Comparison of ENCODE assay signal across 8 mouse cellular contexts in genomic region chr2:160730797-160731116, GRCm38 (mm10). TPM values are rescaled to one million over a fixed set of nuclear protein-coding genes. Genes with fewer than 3 reads are reported as not detected.
DNase-seq lines count a peak whose midpoint lies in the region; ATAC-seq and TF ChIP-seq lines count a peak whose summit lies in the region.

No protein-coding gene starts in this region.

- ATAC-seq in lung, embryonic 16.5 days (ENCODE audit: low read depth), result no peak; the same call in 1 of the 2 replicates
- peak; percentile 63; the same call in 1 of the 2 replicates for ATAC-seq in limb, embryonic 11.5 days (ENCODE audit: insufficient number of reproducible peaks, low FRiP score, low TSS enrichment, low read depth)

- H3K9me3 ChIP-seq in lung, embryonic 16.5 days (ENCODE audit: control insufficient read depth, low read length), result no peaks in the 10 kb centered on the region
- H3K9me3 ChIP-seq in limb, embryonic 11.5 days (ENCODE audit: control insufficient read depth, low read length), result no peaks in the 10 kb centered on the region

- no peaks in the 10 kb centered on the region for H3K27me3 ChIP-seq in lung, embryonic 16.5 days (ENCODE audit: control insufficient read depth, insufficient read depth, low read depth, low read length)
- H3K27me3 ChIP-seq in limb, embryonic 11.5 days (ENCODE audit: control insufficient read depth, insufficient read depth, low read length), result no peaks in the 10 kb centered on the region

- TF ChIP-seq CTCF in embryonic fibroblast, embryonic 13.5 days (IDR thresholded peaks at IDR 0.05; ENCODE audit: borderline replicate concordance, insufficient read depth, low read length), result no peak
- TF ChIP-seq CTCF in olfactory bulb, adult 2 months (IDR thresholded peaks at IDR 0.05; ENCODE audit: insufficient read depth, low read depth, low read length), result no peak

- DNase-seq in lung, postnatal 36 days, result no peak
- no peak for DNase-seq in limb, embryonic 11.5 days (ENCODE audit: low spot score)
- DNase-seq in gastrocnemius, postnatal 10 days, result no peak
- DNase-seq in layer of hippocampus, adult 9-11 months, result no peak
- DNase-seq in ovary, postnatal 36 days (ENCODE audit: low spot score), result no peak

- peak overlapping the region; percentile 98 for H3K9ac ChIP-seq in lung, embryonic 16.5 days (ENCODE audit: low read length)
- H3K9ac ChIP-seq in limb, embryonic 11.5 days (ENCODE audit: low read length), result peak overlapping the region; percentile 99

- no peak for TF ChIP-seq POLR2A in embryonic fibroblast, embryonic 13.5 days (IDR thresholded peaks at IDR 0.05; ENCODE audit: low read depth, low read length)
- TF ChIP-seq POLR2A in olfactory bulb, adult 2 months (IDR thresholded peaks at IDR 0.05; ENCODE audit: insufficient read depth, low read depth, low read length), result no peak

- H3K4me1 ChIP-seq in lung, embryonic 16.5 days (replicated peaks; ENCODE audit: control insufficient read depth, insufficient read depth, low read length), result peaks cover 41% of the 10 kb centered on the region
- H3K4me1 ChIP-seq in embryonic fibroblast, embryonic 13.5 days (ENCODE audit: control insufficient read depth, insufficient read depth, low read length), result peaks cover 3% of the 10 kb centered on the region
- peaks cover 21% of the 10 kb centered on the region for H3K4me1 ChIP-seq in limb, embryonic 11.5 days (ENCODE audit: control insufficient read depth, insufficient read depth, low read length)
- H3K4me1 ChIP-seq in olfactory bulb, adult 2 months (ENCODE audit: control insufficient read depth, insufficient read depth, low read length), result peaks cover 35% of the 10 kb centered on the region

- H3K4me3 ChIP-seq in lung, embryonic 16.5 days (ENCODE audit: low read length), result peak overlapping the region; percentile 93
- H3K4me3 ChIP-seq in embryonic fibroblast, embryonic 13.5 days (ENCODE audit: insufficient read depth, low read length), result peak overlapping the region; percentile 46
- peak overlapping the region; percentile 85 for H3K4me3 ChIP-seq in limb, embryonic 11.5 days (ENCODE audit: low read depth, low read length)
- peak overlapping the region; percentile 74 for H3K4me3 ChIP-seq in olfactory bulb, adult 2 months (ENCODE audit: insufficient read depth, low read depth, low read length)

- H3K27ac ChIP-seq in lung, embryonic 16.5 days (ENCODE audit: low read length), result peak overlapping the region; percentile 96; the same call in 1 of the 2 replicates
- no peak overlapping the region for H3K27ac ChIP-seq in embryonic fibroblast, embryonic 13.5 days (ENCODE audit: insufficient read depth, low read length)
- H3K27ac ChIP-seq in limb, embryonic 11.5 days (replicated peaks; ENCODE audit: low read depth, low read length), result no peak overlapping the region
- peak overlapping the region; percentile 40 for H3K27ac ChIP-seq in olfactory bulb, adult 2 months (ENCODE audit: insufficient read depth, low read depth, low read length)

- H3K36me3 ChIP-seq in lung, embryonic 16.5 days (ENCODE audit: control insufficient read depth, insufficient read depth, low read length), result no peaks in the 10 kb centered on the region; the same call in 1 of the 2 replicates
- H3K36me3 ChIP-seq in limb, embryonic 11.5 days (ENCODE audit: control insufficient read depth, insufficient read depth, low read length), result peaks cover 1% of the 10 kb centered on the region; the same call in 1 of the 2 replicates

- 6% methylated on average over 19 of the region's 19 CpGs for WGBS in lung, embryonic 16.5 days
- 5% methylated on average over 19 of the region's 19 CpGs for WGBS in limb, embryonic 11.5 days
- WGBS in olfactory bulb, adult 2 months, result 6% methylated on average over 19 of the region's 19 CpGs

- H3K4me2 ChIP-seq in lung, embryonic 16.5 days (ENCODE audit: low read depth, low read length), result peak overlapping the region; percentile 90
- peak overlapping the region; percentile 65 for H3K4me2 ChIP-seq in limb, embryonic 11.5 days (ENCODE audit: low read depth, severe bottlenecking)

RNA-seq across cellular contexts. Expression of gene Plcg1, which starts 0.3 kb away (rescaled TPM):
- polyA plus RNA-seq in lung, embryonic 16.5 days (2015; fragmentation: Nextera tagmentation; extraction: Ambion mirVana), result 46.0 and 49.6 TPM in 2 replicates
- 55.6 and 59.7 TPM in 2 replicates for polyA plus RNA-seq in embryonic fibroblast, embryonic 13.5 days (2011; ENCODE audit: insufficient read length, low read depth, missing spikeins)
- 83.7 and 98.5 TPM in 2 replicates for polyA plus RNA-seq in limb, embryonic 11.5 days (2014; fragmentation: Nextera tagmentation; extraction: Ambion mirVana)
- polyA plus RNA-seq in olfactory bulb, adult 2 months (2012; ENCODE audit: insufficient read depth, insufficient read length, low replicate concordance, missing spikeins), result 89.7 and 164 TPM in 2 replicates
- total RNA-seq in gastrocnemius, postnatal 10 days (2021), result 10 to 100 TPM; 43.3 to 64.5 TPM

Comparison
In these comparisons a context has a peak if more than half of its experiments do, and no peak if none do; other contexts are left out.
1. H3K27ac ChIP-seq: peak in lung, embryonic 16.5 days (single experiment) and olfactory bulb, adult 2 months (single experiment); none in embryonic fibroblast, embryonic 13.5 days (single experiment) and limb, embryonic 11.5 days (single experiment).
2. Peak in every context shown above with its lines, with median percentiles within 50 percentile points of each other: H3K4me3 ChIP-seq.